ENCODE assay signal across 20 mouse cellular contexts in the genomic region with DNA sequence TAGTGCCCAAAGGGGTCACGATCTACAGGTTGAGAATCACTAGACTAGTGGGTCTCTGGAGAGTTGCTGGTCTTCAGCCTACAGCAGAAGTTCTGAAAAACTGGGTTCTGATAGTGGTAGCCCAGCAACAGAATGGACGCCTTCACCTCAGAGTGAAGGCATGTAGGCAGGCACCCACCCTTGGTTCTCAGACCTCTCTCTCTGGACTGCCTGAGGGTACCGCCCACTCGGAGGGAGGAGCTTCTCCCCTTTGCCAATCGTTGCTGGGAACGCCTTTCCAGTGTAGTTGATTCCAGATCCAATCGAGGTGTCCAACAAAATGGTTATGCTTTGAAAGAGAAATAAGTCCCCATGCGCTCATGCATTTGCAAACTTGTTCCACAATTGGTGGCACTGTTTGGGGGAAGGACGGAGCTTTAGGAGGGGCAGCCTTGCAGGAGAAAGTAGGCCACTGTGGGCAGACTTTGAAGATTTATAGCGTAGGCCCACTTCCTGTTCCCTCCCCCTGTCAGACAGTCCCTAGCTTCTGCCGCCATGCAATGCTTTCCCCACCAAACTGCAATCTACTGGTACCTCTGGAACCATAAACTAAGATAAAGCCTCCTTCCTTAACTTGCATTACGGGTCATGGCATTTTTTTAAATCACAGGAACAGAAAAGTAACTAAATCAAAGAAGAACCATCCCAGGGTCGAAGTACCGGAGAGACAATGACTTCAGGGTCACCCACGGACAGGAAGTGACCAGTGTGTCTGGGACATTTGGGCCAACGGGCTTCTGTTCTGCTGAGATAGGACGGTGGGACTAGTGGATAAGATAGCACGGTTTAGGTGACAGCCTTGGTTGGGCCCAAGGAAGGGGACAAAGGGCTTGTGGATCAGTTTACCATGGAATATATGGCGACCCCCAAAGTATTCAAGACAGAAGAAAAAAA.
DNase-seq lines count a peak whose midpoint lies in the region; ATAC-seq and TF ChIP-seq lines count a peak whose summit lies in the region.
"Had no signal": no experiment of that assay in that cellular context is flagged by ENCODE, and none has a peak within 500 bp of the region (broad histone marks: within the 10 kb centered on the region; RNA-seq: fewer than 3 reads in every experiment).

No protein-coding gene starts in this region.

- peaks cover 32% of the 10 kb centered on the region for H3K4me1 ChIP-seq in liver, postnatal 0 days (ENCODE audit: insufficient read depth)
- peaks cover 2% of the 10 kb centered on the region; the same call in 1 of the 2 replicates for H3K4me1 ChIP-seq in cerebellum, adult 2 months (ENCODE audit: control insufficient read depth, insufficient read depth, low read length)
- H3K4me1 ChIP-seq: neural tube, embryonic 12.5 days had no signal

- H3K27ac ChIP-seq in gastrocnemius, adult 2 months = no peak overlapping the region
- H3K27ac ChIP-seq in liver, postnatal 0 days (ENCODE audit: low read depth) = no peak overlapping the region
- H3K27ac ChIP-seq in cerebellum, adult 2 months (ENCODE audit: insufficient read depth, low read length) = no peak overlapping the region
- H3K27ac ChIP-seq: heart, embryonic 10.5 days; limb, embryonic 12.5 days; neural tube, embryonic 12.5 days had no signal

- DNase-seq in gastrocnemius, adult 2 months = peak; percentile 14
- no peak for DNase-seq in gastrocnemius, adult 8-10 months (ENCODE audit: low spot score in 2 of 2)
- peak; percentile 79 for DNase-seq in R1 (ENCODE audit: low read depth, low spot score)
- peak; percentile 25 for DNase-seq in induced T-regulatory cell, adult 2 months (ENCODE audit: low read depth)
- DNase-seq in liver, postnatal 0 days = no peak
- DNase-seq in heart, adult 8-10 months (ENCODE audit: low spot score) = no peak
- DNase-seq in ovary, postnatal 10 days (ENCODE audit: low spot score) = no peak
- no peak for DNase-seq in cerebellum, adult 2 months
- DNase-seq: adrenal gland, postnatal 25 days; cerebellum, adult 9-10 months; gastrocnemius, postnatal 25 days; heart, postnatal 10 days; kidney, adult 18-20 months; kidney, postnatal 10 days; right cerebral cortex, postnatal 25 days had no signal

- no peaks in the 10 kb centered on the region for H3K27me3 ChIP-seq in liver, postnatal 0 days (ENCODE audit: insufficient read depth, low read length)
- no peaks in the 10 kb centered on the region for H3K27me3 ChIP-seq in cerebellum, adult 2 months (ENCODE audit: control insufficient read depth, insufficient read depth, low read length)
- H3K27me3 ChIP-seq: CH12.LX; limb, embryonic 12.5 days; neural tube, embryonic 12.5 days had no signal

- no peak for TF ChIP-seq CTCF in gastrocnemius, adult 2 months (IDR thresholded peaks at IDR 0.05)
- no peak for TF ChIP-seq CTCF in liver, postnatal 0 days (IDR thresholded peaks at IDR 0.05; ENCODE audit: low read depth)
- no peak for TF ChIP-seq CTCF in cerebellum, adult 2 months (IDR thresholded peaks at IDR 0.05; ENCODE audit: borderline replicate concordance, insufficient read depth, low read depth, low read length)

- WGBS in liver, postnatal 0 days (ENCODE audit: insufficient replicate concordance) = 37% methylated on average over 19 of the region's 19 CpGs
- WGBS in cerebellum, adult 2 months = 93% methylated on average over 19 of the region's 19 CpGs

- no peaks in the 10 kb centered on the region for H3K9me3 ChIP-seq in liver, postnatal 0 days (ENCODE audit: low read length)
- H3K9me3 ChIP-seq: heart, embryonic 10.5 days; limb, embryonic 12.5 days; neural tube, embryonic 12.5 days had no signal

- no peaks in the 10 kb centered on the region for H3K36me3 ChIP-seq in liver, postnatal 0 days (replicated peaks; ENCODE audit: insufficient read depth, low read length)
- H3K36me3 ChIP-seq: heart, embryonic 10.5 days; limb, embryonic 12.5 days; neural tube, embryonic 12.5 days had no signal

- H3K9ac ChIP-seq in liver, postnatal 0 days (replicated peaks) = no peak overlapping the region
- H3K9ac ChIP-seq: limb, embryonic 12.5 days; neural tube, embryonic 12.5 days had no signal

- 0 out of 2 replicates have a peak, but pooled peaks have one; percentile 13 for TF ChIP-seq EP300 in liver, postnatal 0 days (IDR thresholded peaks at IDR 0.05; ENCODE audit: low read depth)

- no peak for ATAC-seq in liver, postnatal 0 days
- ATAC-seq: hindbrain, embryonic 16.5 days had no signal

- intact Hi-C loops in gastrocnemius, adult 2 months (cut with DNase I) = loop anchor here (5.0 kb wide), 1 partner anchor 39 kb away; no protein-coding TSS in a partner anchor

- no peak overlapping the region for H3K4me3 ChIP-seq in gastrocnemius, adult 2 months
- H3K4me3 ChIP-seq in liver, postnatal 0 days (ENCODE audit: low read depth, low read length) = no peak overlapping the region
- H3K4me3 ChIP-seq in cerebellum, adult 2 months (replicated peaks; ENCODE audit: insufficient read depth, low read depth, low read length) = no peak overlapping the region
- H3K4me3 ChIP-seq: heart, embryonic 10.5 days; limb, embryonic 12.5 days; neural tube, embryonic 12.5 days had no signal

- no peak for TF ChIP-seq POLR2A in cerebellum, adult 2 months (IDR thresholded peaks at IDR 0.05; ENCODE audit: borderline replicate concordance, insufficient read depth, low read length)

- H3K4me2 ChIP-seq in liver, postnatal 0 days (ENCODE audit: low read depth, low read length) = no peak overlapping the region
- H3K4me2 ChIP-seq: limb, embryonic 12.5 days; neural tube, embryonic 12.5 days had no signal

Comparison
In these comparisons a context has a peak if more than half of its experiments do, and no peak if none do; other contexts are left out.
1. DNase-seq: peak in gastrocnemius, adult 2 months (single experiment), R1 (single experiment) and induced T-regulatory cell, adult 2 months (single experiment); none in gastrocnemius, adult 8-10 months (0 of 2), liver, postnatal 0 days (single experiment), heart, adult 8-10 months (single experiment), ovary, postnatal 10 days (single experiment) and cerebellum, adult 2 months (0 of 2).